Mouse (Mus musculus) forelimb bud, embryonic 11.5 days (tissue): ENCODE measurements around the gene Cyp2f2.
A peak's percentile ranks its signal among the peaks of the same experiment; 100 is the strongest.

Experiments used
- DNase-seq: peaks from one replicate; pipeline ENCODE4 v3.0.0-alpha.2; 2012; ENCODE audit warnings: low read depth, low spot score

Gene Cyp2f2

DNA sequence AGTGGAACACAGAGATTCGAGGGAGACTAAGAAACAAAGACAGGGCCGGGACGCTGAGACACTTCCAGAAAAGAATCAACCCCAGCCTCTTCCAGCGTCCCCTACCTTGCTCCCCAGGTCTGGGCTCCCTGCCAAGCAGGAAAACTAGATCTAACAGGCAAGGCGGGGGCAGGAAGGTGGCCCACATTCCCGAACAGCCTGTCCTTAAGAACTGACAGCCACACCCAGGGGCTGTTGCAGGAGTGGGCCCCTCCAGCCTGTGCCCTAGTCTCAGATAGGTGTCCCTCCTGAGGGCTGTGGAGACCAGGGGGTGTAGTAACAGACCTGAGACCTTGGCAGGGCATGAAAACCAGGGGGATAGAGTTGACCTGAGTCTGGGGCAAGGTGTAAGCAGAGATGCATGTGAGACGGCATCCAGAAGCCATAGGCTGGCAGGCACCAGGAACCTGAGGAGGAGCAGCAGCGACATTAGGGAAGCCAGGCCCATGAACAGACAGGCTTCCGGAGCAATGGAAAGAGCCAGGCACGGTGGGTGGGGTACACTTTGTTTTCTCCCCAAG is 33.6 kb downstream of the Cyp2f2 start, which contains the start of gene Cyp2t4:
Gene Cyp2t4 (plus strand): TSS at position 510 of the 560 bp plus-strand sequence.
- no peak for DNase-seq

DNA sequence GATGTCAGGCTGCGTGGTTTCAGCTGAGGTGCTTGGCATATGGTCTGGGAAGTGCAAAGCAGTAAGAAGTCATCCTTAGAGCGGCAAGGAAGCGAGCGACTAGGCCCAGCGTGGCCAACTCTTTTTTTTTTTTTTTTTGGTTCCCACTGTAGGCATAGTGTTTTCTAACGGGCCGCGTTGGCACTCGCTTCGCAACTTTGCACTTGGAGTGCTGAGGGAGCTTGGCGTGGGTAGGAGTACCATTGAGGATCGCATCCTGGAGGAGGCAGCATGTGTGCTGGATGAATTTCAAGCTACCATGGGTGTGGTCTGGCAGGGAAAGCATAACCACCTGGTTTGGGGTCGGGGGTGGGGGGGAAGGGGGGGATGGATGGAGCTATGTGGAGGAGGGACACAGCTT is 36.3 kb downstream of the Cyp2f2 start:
- no peak for DNase-seq

DNA sequence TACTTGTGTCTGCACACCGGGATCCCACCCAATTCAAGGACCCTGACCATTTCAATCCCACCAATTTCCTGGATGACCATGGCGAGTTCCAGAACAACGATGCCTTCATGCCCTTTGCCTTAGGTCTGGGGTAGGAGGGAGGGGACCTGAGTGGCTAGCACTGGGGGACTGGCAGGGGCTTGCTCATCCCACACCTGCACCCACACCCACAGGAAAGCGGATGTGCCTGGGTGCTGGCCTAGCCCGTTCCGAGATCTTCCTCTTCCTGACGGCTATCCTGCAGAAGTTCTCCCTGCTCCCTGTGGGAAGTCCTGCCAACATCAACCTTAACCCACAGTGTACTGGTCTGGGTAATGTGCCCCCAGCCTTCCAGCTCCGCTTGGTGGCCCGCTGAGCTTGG is 38.5 kb downstream of the Cyp2f2 start:
- no peak for DNase-seq

DNA sequence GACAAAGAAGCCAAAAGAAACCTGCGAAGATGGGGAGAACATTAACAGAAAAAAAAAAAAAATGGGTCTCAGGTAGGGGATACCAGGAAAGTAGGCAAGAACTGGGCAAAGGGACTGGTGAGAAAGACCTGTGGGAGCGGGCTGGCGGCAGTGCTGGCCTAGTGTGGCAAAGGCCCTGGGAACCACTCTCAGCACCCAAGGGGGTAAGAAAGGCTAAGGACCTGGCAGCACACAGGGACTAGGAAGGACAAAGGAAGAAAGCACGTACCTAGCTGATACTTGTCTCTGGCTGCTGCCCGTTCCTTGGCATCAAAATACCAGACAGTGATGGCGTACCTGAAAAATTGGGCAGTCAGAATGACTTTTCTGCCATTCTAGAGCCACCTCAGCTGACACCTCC is 39.5 kb downstream of the Cyp2f2 start:
- DNase-seq, result no peak

DNA sequence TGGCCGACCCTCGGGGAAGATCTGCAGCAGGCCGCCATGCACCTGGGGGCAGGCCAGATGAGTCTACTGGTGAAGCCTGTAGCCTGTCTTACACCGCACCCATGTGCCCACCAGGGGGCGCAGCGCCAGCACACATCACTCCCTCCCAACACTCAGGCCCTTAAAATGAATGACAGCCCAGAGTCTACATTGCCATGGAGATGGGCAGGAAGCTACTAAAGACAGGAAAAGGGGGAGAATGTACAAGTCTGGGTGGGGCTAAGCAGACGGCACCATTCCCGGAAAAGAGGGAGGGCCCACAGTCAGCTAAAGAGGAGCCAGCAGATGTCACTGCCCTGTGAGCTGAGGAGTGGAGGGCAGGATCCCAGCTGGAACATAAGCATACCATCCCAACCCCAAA is 40.2 kb downstream of the Cyp2f2 start:
- DNase-seq, result peak; percentile 85

DNA sequence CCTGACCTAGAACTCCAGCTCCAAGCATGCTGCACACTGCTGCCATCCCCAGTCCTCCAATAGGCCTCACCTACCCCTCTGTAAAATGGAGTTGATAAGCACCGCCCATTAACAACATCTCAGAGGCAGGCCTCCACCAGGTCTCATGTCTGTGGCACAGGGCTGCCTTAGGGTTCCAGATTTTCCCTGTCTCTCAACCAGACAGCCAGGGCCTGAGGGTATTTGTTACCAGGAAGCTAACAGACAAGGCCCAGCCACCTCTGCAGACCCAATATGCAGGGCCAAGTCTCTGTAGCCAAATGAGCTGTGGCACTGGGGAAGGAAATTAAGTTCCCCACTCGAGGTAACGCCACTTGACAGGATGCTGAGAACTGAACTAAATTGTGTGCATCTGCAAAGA is 41.2 kb downstream of the Cyp2f2 start:
- no peak for DNase-seq

DNA sequence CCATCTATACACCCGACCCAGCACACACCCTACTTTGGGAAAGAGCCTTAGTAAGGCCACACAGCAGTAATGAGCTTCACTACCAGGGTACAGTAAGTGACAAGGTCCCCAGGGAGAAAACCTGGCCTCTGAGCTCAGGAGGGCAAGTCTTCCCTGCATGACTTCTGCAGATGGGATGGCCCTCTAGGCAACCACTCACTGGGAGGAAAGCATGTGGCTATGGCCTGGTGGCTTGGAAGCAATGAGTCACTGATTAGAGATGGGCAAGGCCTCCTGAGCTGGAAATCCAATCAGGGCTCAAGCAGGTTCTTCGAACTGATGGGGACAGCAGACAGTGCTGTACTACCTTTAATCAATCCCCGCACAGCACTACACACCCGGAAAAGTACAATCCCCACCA is 42.0 kb downstream of the Cyp2f2 start:
- DNase-seq, result no peak

DNA sequence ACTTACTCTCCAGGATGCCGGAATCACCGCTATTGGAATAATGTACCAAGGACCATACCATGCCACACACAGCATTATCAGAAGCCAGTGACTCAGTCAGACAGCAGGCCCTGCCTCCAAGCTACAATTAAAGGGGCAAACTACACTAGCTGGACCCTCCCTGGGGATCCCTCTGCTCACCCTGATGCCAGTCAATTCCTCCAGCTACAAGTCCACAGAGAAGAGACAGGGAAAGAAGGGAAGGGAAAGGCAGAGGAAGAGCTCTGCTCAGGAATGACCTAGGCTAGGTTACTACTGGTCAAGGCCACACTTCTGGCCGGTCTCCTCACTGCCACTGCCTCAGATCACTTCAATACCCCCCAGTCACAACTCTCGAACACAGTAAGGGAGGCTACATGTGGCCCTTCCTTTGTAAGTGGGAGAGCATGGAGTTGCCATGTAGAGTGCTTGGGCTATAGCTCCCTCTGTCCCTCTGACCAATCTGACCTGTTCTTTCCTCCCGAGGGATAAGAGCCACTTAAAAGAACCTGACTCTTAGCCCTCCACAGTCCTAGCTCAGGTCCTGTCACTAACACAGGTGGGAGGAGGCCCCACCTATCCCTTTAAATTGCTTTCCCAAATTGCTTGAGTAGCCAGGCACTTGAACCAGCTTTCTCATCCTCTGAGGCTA is 43.2 kb downstream of the Cyp2f2 start:
- no peak for DNase-seq

DNA sequence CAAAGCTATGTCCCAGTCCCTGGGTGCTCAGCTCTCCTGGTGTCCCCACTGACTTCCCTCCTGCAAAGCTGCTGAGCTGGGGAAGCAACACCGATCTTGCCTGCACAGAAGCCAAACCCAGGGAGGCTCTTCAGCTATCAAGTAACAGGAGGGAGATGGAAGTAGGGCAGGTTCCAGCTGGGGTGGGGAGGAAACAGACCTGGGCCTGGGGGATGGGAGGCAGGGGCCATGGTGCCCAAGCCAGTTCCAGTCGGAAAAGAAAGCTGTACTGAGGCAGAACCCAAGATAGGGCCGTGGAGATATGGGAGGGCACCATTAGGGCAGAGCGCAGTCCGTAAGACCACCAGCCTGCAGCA is 43.7 kb downstream of the Cyp2f2 start:
- no peak for DNase-seq

DNA sequence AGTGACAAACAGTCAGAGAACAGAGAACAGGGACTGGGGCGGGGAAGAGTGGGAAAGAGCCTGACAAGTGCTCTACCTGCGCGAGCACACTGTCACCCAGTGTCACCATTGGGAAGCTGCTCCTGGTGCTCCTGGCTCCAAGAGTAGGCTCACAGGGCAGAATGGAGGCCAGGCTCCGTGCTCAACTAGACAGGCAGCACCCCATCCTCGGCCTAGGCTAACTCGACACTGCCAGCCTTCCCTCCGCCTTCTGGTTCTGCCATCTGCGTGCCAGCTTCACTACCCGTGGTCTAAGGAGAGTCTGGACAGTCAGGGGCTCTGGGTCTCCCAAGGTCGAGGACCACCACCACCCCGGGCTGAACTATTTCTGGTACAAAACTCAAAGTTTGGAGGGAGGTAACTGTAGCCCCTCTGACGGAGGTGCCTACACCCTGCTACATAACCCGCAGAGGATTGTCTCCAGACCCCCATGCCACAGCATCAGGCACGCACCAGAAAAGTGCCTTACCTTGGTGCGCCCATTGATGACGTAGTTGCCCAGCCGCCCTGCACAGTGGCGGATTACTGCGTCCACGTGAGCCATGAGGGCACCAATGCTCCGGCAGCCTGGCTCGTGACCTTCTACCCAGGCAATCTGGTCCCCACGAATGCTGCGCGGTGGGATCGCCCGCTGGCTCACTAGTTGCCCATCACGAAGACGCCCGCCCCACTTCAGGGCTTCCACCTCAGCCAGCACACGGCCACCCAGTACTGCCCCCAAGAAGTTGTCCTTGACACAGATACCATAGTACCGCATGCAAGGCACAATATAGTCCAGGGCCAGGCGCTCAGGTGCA is 44.6 kb downstream of the Cyp2f2 start:
- no peak for DNase-seq

DNA sequence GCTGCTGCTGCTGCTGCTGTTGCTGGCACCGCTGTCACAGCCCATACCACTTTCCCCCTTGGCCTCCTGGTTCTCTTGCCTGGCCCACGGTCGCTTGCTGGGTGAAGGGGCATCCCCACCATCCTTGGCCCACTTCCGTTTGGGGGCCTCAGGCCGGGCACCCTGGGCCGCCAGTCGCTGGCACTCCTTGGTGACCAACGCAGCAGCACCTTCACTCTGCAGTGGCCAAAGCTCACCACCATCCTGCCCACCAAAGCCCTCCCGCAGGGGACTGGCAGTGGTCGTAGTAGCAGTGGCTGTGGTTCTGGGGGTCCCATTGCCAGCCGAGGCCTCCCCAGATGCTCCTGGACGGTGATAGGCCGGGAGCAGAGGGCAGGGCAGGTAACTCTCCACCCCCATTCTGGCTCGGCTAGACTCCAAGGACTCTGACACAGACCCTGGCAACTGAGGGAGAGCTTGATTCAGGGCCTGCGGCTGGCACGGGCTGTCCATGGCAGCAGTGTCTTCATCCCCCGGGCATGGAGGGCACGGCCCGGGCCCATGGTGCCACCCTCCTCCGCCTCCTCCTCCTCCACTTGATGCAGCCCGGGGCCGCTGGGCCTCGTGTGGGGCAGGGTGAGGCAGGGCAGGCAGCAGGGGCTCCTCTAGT is 45.4 kb downstream of the Cyp2f2 start:
- DNase-seq, result no peak

DNA sequence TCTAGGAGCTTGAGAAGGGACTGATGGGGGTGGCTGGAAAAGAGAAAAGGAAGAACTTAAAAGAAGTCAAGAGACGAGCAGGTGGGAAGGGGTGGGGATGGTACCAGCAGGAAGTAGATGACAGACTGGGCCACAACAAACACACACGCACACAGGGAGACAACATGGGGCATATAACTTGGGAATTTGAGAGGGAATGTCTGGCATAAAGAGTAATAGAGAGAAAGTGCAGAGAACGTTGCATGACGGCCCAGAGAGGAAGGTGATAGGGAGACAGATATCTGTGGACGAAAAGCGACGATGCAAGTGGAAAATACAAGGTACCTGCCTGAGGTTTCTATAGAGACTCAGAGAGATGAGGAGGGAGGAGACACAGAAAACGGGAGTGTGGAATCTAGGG is 46.0 kb downstream of the Cyp2f2 start:
- DNase-seq, result no peak

DNA sequence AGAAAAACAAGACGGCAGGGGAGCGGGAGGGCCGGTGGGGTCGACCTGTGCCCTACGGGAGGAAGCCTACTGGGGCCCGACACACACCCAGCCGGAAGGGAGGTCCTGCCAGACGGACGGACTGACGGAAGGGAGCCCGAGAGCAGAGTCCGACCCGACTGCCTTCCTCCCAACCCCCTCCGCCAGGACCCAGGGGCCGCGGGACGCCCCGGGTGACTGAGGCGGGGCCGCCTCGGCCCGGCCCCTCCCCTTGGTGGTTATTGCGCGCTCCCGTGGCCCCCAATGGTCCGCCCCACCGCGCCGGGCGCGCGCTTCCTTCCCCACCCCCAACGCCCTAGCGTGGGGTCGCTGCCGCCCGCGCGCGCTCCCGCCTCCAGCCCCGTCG is 46.5 kb downstream of the Cyp2f2 start:
- DNase-seq, result peak; percentile 79

DNA sequence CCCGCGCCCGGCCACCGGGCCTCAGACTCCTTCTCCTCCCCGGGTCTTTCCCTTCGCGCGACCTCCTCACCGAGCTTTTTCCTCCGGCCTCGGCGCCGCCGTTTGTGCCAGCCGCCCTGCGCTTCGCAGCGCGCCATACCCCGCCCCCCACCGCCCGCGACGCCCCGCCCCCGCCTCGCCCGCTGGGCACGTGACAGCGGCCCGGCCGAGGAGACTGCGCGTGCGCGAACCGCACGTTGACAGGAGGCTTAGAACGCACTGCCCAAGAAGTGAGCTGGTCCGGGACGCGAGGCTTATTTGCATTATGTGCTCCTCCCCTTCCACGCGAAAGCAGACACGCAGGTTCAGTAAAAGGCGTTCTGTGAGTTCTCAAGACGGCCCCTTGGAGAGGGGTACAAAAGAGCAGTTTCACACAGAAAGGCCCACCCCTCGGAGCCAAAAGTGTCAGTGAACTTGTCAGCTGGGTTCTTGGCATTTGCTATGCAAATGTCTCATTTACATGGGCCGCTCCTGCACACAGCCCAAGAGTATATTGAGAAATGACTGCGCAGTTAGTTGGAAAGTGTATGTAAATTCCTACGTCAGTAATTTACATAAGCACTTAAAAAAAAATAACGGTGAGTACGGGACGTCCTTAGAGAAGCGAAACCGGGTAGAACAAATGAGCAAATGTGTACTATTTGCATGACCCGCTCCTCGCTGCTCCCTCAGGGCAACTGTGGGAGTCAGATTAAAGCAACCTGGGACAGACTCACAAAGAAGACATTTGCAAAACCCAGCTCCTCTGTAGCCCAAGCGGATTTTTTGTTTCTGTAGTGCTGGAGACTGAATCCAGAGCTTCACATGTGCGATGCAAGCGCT is 47.1 kb downstream of the Cyp2f2 start, which contains the start of gene Egln2:
Gene Egln2 (minus strand): TSS at position 189 of the 861 bp plus-strand sequence.
- peak; percentile 93 for DNase-seq

DNA sequence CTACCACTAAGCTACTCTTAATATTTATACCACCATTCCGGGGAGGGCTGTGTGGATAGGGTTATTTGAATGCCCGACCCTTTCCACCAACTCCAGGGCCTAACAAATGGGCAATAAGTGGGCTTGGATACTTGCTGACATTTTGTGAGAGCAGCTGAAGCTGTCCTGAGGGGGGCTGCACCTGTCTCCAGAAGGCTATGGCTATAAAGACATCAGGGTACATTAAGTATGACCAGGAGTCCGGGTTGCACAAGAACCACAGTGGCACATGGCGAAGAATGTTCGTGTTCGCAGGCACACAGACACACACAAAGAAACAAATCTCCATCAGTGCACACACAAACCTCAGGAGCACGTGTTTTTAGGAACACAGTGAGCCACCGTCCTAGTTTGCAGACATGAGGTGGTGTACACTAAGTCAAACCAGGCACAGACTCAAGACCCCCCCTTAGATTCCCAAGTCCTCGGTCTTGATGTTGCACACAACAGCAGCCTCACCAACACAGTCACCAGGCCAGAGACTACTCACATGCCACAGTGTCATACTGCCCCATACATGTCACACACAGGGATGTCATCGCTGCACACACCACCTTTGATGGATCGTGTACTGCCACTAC is 47.9 kb downstream of the Cyp2f2 start:
- DNase-seq, result no peak

DNA sequence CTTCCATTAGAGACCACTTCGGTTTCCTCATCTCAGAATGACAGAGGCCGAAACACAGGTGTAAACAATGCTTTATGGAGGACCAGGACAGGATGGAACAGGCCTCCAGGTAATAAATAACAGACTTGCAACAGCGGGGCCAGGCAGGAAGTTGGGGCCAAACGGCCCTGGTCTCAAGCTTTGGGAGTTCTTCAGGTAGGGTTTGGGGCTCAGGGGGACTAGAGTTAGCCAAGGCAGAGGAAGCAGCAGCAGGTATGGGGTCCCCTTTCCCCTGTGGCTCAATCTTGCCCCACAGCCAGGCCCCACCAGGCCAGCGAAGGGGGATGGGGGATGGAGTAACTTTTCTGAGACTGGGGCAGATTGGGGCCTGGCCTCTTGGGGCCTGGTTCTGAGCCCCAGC is 48.7 kb downstream of the Cyp2f2 start:
- DNase-seq, result no peak

DNA sequence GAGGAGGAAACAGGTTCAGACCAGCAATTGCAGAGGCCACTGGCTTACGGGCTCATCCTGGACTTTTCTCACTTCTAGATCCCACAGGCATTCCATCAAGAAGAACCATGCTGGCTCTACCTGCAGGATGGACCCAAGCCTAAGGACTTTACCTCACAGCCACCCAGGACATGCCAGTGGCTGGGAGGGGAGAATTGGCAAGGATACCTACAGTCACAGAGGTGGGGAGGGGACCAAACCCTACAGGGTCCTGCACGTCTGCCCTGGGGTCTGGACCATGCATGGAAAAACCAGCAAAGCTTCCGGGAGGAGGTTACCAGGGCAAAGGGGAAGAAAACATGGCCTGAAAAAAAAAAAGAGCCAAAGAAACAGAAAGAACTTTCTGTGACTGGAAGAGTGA is 51.3 kb downstream of the Cyp2f2 start:
- no peak for DNase-seq

DNA sequence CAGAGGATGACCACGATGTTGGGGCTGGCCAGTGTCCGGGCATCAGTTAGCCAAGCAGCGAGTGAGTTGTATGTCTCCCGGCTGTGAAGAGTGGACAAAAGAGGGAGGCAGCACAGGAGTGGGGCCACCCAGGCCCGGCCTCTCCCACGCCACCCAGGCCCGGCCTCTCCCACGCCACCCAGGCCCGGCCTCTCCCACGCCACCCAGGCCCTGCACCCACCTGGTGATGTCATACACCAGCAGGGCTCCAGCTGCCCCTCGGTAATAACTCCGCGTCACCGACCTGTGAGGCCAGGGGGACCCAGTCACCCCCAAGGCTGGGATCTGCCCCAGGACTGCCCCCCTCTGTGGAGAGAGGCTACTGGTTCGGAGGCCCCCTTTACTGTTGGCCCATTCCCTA is 54.8 kb downstream of the Cyp2f2 start:
- no peak for DNase-seq

DNA sequence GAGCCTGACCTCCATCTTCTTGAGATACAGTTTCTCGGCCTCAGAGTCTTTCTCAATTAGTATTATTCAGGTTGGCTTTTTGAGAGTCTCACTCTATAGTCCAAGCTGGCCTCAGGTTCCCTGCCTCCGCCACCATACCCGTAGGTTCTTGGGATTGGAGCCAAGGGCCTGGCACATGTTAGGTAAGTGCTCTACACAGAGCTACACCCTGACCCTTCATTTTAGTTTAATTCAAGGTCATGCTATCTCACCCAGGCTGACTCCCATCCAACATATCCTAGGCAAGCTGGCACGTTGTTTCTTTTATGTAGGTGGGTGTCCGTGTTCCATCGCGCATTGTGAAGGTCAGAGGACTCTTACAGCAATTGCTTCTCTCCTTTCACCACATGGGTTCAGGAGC is 55.2 kb downstream of the Cyp2f2 start:
- DNase-seq, result no peak

DNA sequence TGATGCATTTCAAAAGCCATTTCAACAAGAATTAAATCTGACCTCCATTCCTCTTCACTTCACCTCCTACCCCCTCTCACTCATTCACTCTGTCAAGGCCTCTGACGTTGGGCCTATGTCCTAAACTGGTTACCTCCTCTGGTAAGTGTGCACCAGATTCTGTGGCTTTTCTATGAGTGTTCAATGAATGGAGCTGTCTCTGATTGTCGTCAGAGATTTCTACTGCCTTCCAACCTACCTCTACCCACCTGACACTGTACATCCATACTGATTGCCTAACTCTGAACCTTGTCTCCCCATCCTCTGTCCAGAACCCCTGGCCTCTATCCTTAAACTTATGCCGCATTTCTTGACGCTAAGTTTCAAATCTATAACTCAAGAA is 58.2 kb downstream of the Cyp2f2 start:
- no peak for DNase-seq
